33 mouse cellular contexts compared by ENCODE assay signal in genomic region chr19:24896536-24896935, GRCm38 (mm10). TPM values are rescaled to one million over a fixed set of nuclear protein-coding genes. Genes with fewer than 3 reads are reported as not detected.
DNase-seq lines count a peak whose midpoint lies in the region; ATAC-seq and TF ChIP-seq lines count a peak whose summit lies in the region.
"Had no signal": no experiment of that assay in that cellular context is flagged by ENCODE, and none has a peak within 500 bp of the region (broad histone marks: within the 10 kb centered on the region; RNA-seq: fewer than 3 reads in every experiment).

No protein-coding gene starts in this region.

- TF ChIP-seq CTCF in testis, adult 2 months (IDR thresholded peaks at IDR 0.05; ENCODE audit: control insufficient read depth, insufficient read depth, insufficient replicate concordance, low read depth, low read length): no peak

- no peak overlapping the region for H3K4me2 ChIP-seq in hindbrain, embryonic 11.5 days (replicated peaks; ENCODE audit: low read depth, low read length)
- no peak overlapping the region for H3K4me2 ChIP-seq in hindbrain, embryonic 14.5 days (replicated peaks)

- intact Hi-C loops in heart, postnatal 25 days (cut with DNase I): no loop called here

- 13% methylated on average over 4 of the region's 4 CpGs for WGBS in hindbrain, embryonic 11.5 days
- 13% methylated on average over 4 of the region's 4 CpGs for WGBS in hindbrain, embryonic 14.5 days

- H3K36me3 ChIP-seq in hindbrain, embryonic 11.5 days (ENCODE audit: control insufficient read depth, insufficient read depth, low read length): no peaks in the 10 kb centered on the region
- H3K36me3 ChIP-seq in hindbrain, embryonic 14.5 days (replicated peaks; ENCODE audit: control insufficient read depth, insufficient read depth): no peaks in the 10 kb centered on the region
- no peaks in the 10 kb centered on the region for H3K36me3 ChIP-seq in testis, adult 2 months (ENCODE audit: control insufficient read depth, insufficient read depth, low read length)
- H3K36me3 ChIP-seq: embryonic facial prominence, embryonic 13.5 days; forebrain, embryonic 12.5 days; heart, embryonic 13.5 days; hindbrain, embryonic 12.5 days had no signal

- peaks cover 45% of the 10 kb centered on the region for H3K27me3 ChIP-seq in hindbrain, embryonic 11.5 days (ENCODE audit: control insufficient read depth, insufficient read depth, low read length)
- peaks cover 56% of the 10 kb centered on the region for H3K27me3 ChIP-seq in hindbrain, embryonic 14.5 days (ENCODE audit: control insufficient read depth, insufficient read depth, low read length)
- no peaks in the 10 kb centered on the region for H3K27me3 ChIP-seq in testis, adult 2 months (ENCODE audit: control insufficient read depth, insufficient read depth, low read length)

- no peak for TF ChIP-seq POLR2A in testis, adult 2 months (IDR thresholded peaks at IDR 0.05; ENCODE audit: control insufficient read depth, low read depth, low read length)

- H3K4me3 ChIP-seq in hindbrain, embryonic 11.5 days (ENCODE audit: low read depth, low read length): no peak overlapping the region
- no peak overlapping the region for H3K4me3 ChIP-seq in hindbrain, embryonic 14.5 days (replicated peaks; ENCODE audit: low read length)
- H3K4me3 ChIP-seq in testis, adult 2 months (ENCODE audit: control insufficient read depth, low read depth, low read length): peak overlapping the region; percentile 86
- H3K4me3 ChIP-seq: erythroblast, embryonic 14.5 days; gastrocnemius, adult 2 months had no signal

- no peak overlapping the region for H3K9ac ChIP-seq in hindbrain, embryonic 11.5 days (ENCODE audit: low read depth, low read length)
- H3K9ac ChIP-seq in hindbrain, embryonic 14.5 days: no peak overlapping the region
- H3K9ac ChIP-seq: forebrain, embryonic 12.5 days; forebrain, postnatal 0 days; hindbrain, embryonic 12.5 days had no signal

- no peaks in the 10 kb centered on the region for H3K9me3 ChIP-seq in hindbrain, embryonic 11.5 days (ENCODE audit: control insufficient read depth, low read length)
- H3K9me3 ChIP-seq in hindbrain, embryonic 14.5 days (ENCODE audit: control insufficient read depth, low read length): no peaks in the 10 kb centered on the region
- H3K9me3 ChIP-seq: embryonic facial prominence, embryonic 13.5 days; forebrain, embryonic 12.5 days; heart, embryonic 13.5 days; hindbrain, embryonic 12.5 days had no signal

- ATAC-seq in hindbrain, embryonic 11.5 days (ENCODE audit: low FRiP score): no peak
- no peak for ATAC-seq in hindbrain, embryonic 14.5 days (ENCODE audit: low FRiP score)
- ATAC-seq: activated CD4-positive, CD25-positive, alpha-beta regulatory T cell, adult 4 months; forebrain, postnatal 0 days; hindbrain, postnatal 0 days; inflammation-experienced regulatory T-cells, adult 6 months; intestine, embryonic 16.5 days had no signal

- DNase-seq in embryo, embryonic 10.5 days (ENCODE audit: low spot score): peak; percentile 8
- DNase-seq in embryo, embryonic 10 days (ENCODE audit: low spot score): no peak
- peak; percentile 73 for DNase-seq in heart, adult 11 months
- no peak for DNase-seq in heart, postnatal 25 days (ENCODE audit: low spot score)
- peak; percentile 16 for DNase-seq in hindbrain, embryonic 11.5 days (ENCODE audit: low spot score)
- no peak for DNase-seq in hindbrain, embryonic 14.5 days (ENCODE audit: low spot score)
- DNase-seq in testis, postnatal 10 days (ENCODE audit: low spot score): no peak
- DNase-seq: adrenal gland, adult 8-10 months; adrenal gland, postnatal 25 days; cerebellum, adult 11-12 months; cerebellum, adult 8-10 months; cerebellum, postnatal 36 days; forebrain, postnatal 0 days; gastrocnemius, adult 2 months; gastrocnemius, postnatal 14 days; heart, adult 18-20 months; heart, postnatal 14 days; kidney, adult 18-20 months had no signal

- H3K27ac ChIP-seq in hindbrain, embryonic 11.5 days (ENCODE audit: low read depth, low read length): no peak overlapping the region
- H3K27ac ChIP-seq in hindbrain, embryonic 14.5 days: no peak overlapping the region
- H3K27ac ChIP-seq in testis, adult 2 months (ENCODE audit: control insufficient read depth, insufficient read depth, low read depth, low read length): no peak overlapping the region; the same call in 1 of the 2 replicates
- H3K27ac ChIP-seq: embryonic facial prominence, embryonic 13.5 days; forebrain, embryonic 12.5 days; gastrocnemius, adult 2 months; heart, embryonic 13.5 days; hindbrain, embryonic 12.5 days; hindbrain, postnatal 0 days had no signal

- H3K4me1 ChIP-seq in hindbrain, embryonic 11.5 days (replicated peaks; ENCODE audit: control insufficient read depth, insufficient read depth, low read length): peaks cover 7% of the 10 kb centered on the region
- peaks cover 17% of the 10 kb centered on the region; the same call in 1 of the 2 replicates for H3K4me1 ChIP-seq in hindbrain, embryonic 14.5 days (replicated peaks; ENCODE audit: control insufficient read depth, insufficient read depth, low read length)
- peaks cover 26% of the 10 kb centered on the region for H3K4me1 ChIP-seq in testis, adult 2 months (ENCODE audit: control insufficient read depth, insufficient read depth, low read length)

RNA-seq across cellular contexts. Expression of gene Foxd4, which starts 4.5 kb away (rescaled TPM):
- total RNA-seq in heart, postnatal 25 days (2021): not detected
- polyA plus RNA-seq in hindbrain, embryonic 11.5 days (2014; fragmentation: Nextera tagmentation; extraction: Ambion mirVana): 0.14 and 0.20 TPM in 2 replicates
- polyA plus RNA-seq in hindbrain, embryonic 14.5 days (2014; fragmentation: Nextera tagmentation; extraction: Ambion mirVana): 0.13 and 0.23 TPM in 2 replicates
- not detected in 2 replicates for polyA plus RNA-seq in testis, adult 2 months (2012; rRNA removed)
- total RNA-seq: adrenal gland, adult 8-10 months; adrenal gland, postnatal 25 days; ES-E14; forebrain, postnatal 0 days; gastrocnemius, adult 2 months; gastrocnemius, postnatal 14 days; gastrocnemius, postnatal 4 days; heart, adult 18-20 months; heart, postnatal 14 days; hindbrain, postnatal 0 days had no signal
- polyA plus RNA-seq: activated CD4-positive, CD25-positive, alpha-beta regulatory T cell, adult 4 months; cortical plate, adult 2 months; embryonic facial prominence, embryonic 13.5 days; erythroblast, embryonic 14.5 days; forebrain, postnatal 0 days; frontal cortex, adult 2 months; heart, embryonic 13.5 days; heart, embryonic 16.5 days; inflammation-experienced regulatory T-cells, adult 6 months; intestine, embryonic 16.5 days had no signal

RNA-seq across cellular contexts. Expression of gene Gm10053, which starts 21.1 kb away (rescaled TPM):
- total RNA-seq in heart, postnatal 25 days (2021): 1,000 to 10,000 TPM; 1,136 to 1,153 TPM
- polyA plus RNA-seq in hindbrain, embryonic 11.5 days (2014; fragmentation: Nextera tagmentation; extraction: Ambion mirVana): 244 and 258 TPM in 2 replicates
- 296 and 310 TPM in 2 replicates for polyA plus RNA-seq in hindbrain, embryonic 14.5 days (2014; fragmentation: Nextera tagmentation; extraction: Ambion mirVana)
- polyA plus RNA-seq in testis, adult 2 months (2012; rRNA removed): 10.2 and 14.2 TPM in 2 replicates

RNA-seq across cellular contexts. Expression of gene Pgm5, which starts 34.9 kb away (rescaled TPM):
- 10 to 100 TPM; 93.4 to 99.9 TPM for total RNA-seq in heart, postnatal 25 days (2021)
- polyA plus RNA-seq in hindbrain, embryonic 11.5 days (2014; fragmentation: Nextera tagmentation; extraction: Ambion mirVana): 0.81 and 1.2 TPM in 2 replicates
- 1.1 and 1.5 TPM in 2 replicates for polyA plus RNA-seq in hindbrain, embryonic 14.5 days (2014; fragmentation: Nextera tagmentation; extraction: Ambion mirVana)
- 0.38 and 3.5 TPM in 2 replicates for polyA plus RNA-seq in testis, adult 2 months (2012; rRNA removed)
- polyA plus RNA-seq: activated CD4-positive, CD25-positive, alpha-beta regulatory T cell, adult 4 months; erythroblast, embryonic 14.5 days had no signal

Comparison
In these comparisons a context has a peak if more than half of its experiments do, and no peak if none do; other contexts are left out.
1. DNase-seq: peak in embryo, embryonic 10.5 days (single experiment), heart, adult 11 months (single experiment) and hindbrain, embryonic 11.5 days (single experiment); none in embryo, embryonic 10 days (single experiment), heart, postnatal 25 days (single experiment), hindbrain, embryonic 14.5 days (single experiment) and testis, postnatal 10 days (single experiment).
2. RNA of gene Gm10053, which starts 21.1 kb away (polyA plus RNA-seq): 296 to 310 TPM in hindbrain, embryonic 14.5 days and 244 to 258 TPM in hindbrain, embryonic 11.5 days; 10.2 to 14.2 TPM in testis, adult 2 months; every median in the first group is over 10 times any median in the second.